Mouse (Mus musculus): ENCODE results near the gene Gm45713. TPM values are rescaled to one million over a fixed set of nuclear protein-coding genes. Genes with fewer than 3 reads are reported as not detected.

Gene Gm45713
- polyA plus RNA-seq, 1 experiment from 2014 or later = 0.70 TPM

- H3K9me3 ChIP-seq (ENCODE audit: control insufficient read depth) = peaks cover 9% of the 10 kb centered on the region
- TF ChIP-seq CTCF (IDR thresholded peaks at IDR 0.05; ENCODE audit: low read depth) = no peak
- no peak overlapping the region for H3K27ac ChIP-seq (ENCODE audit: low read depth, low read length)
- no peak overlapping the region for H3K4me2 ChIP-seq (replicated peaks; ENCODE audit: low read depth)
- WGBS = 52% methylated on average over 11 of the region's 11 CpGs
- no peak overlapping the region for H3K9ac ChIP-seq (ENCODE audit: low read depth, low read length)
- no peaks in the 10 kb centered on the region for H3K36me3 ChIP-seq (ENCODE audit: control insufficient read depth, insufficient read depth)
- no peak for ATAC-seq
- no peak overlapping the region for H3K4me3 ChIP-seq (ENCODE audit: low read depth, low read length)
- peaks cover 5% of the 10 kb centered on the region; the same call in 1 of the 2 replicates for H3K4me1 ChIP-seq (replicated peaks; ENCODE audit: control insufficient read depth, insufficient read depth, low read length)
- H3K27me3 ChIP-seq (replicated peaks; ENCODE audit: control insufficient read depth, insufficient read depth, low read length) = peaks cover 73% of the 10 kb centered on the region
These were observed 29.7 kb upstream of the Gm45713 start for GRCm38 (mm10) chr7:45165701-45166100.

GRCm38 (mm10) chr7:45164833-45165232 is 28.8 kb upstream of the Gm45713 start:
- Histone ChIP-seq H3K9ac (ENCODE audit: low read depth, low read length) (no peak overlapping the region), H3K27me3 (replicated peaks; ENCODE audit: control insufficient read depth, insufficient read depth, low read length) (peaks cover 71% of the 10 kb centered on the region), H3K9me3 (ENCODE audit: control insufficient read depth) (peaks cover 4% of the 10 kb centered on the region), H3K27ac (ENCODE audit: low read depth, low read length) (no peak overlapping the region), H3K36me3 (ENCODE audit: control insufficient read depth, insufficient read depth) (peaks cover 7% of the 10 kb centered on the region; the same call in 1 of the 2 replicates), H3K4me3 (ENCODE audit: low read depth, low read length) (no peak overlapping the region), H3K4me1 (replicated peaks; ENCODE audit: control insufficient read depth, insufficient read depth, low read length) (peaks cover 5% of the 10 kb centered on the region; the same call in 1 of the 2 replicates), H3K4me2 (replicated peaks; ENCODE audit: low read depth) (no peak overlapping the region)
- WGBS = 59% methylated on average over 5 of the region's 5 CpGs
- no peak for ATAC-seq
- no peak for TF ChIP-seq CTCF (IDR thresholded peaks at IDR 0.05; ENCODE audit: low read depth)

- ATAC-seq = 0 out of 2 replicates have a peak, but pooled peaks have one; percentile 19
- H3K4me3 ChIP-seq (ENCODE audit: low read depth, low read length) = peak within 1 kb of the TSS; percentile 47
- no peaks in the 10 kb centered on the region; the same call in 1 of the 2 replicates for H3K9me3 ChIP-seq (ENCODE audit: control insufficient read depth)
- H3K36me3 ChIP-seq (ENCODE audit: control insufficient read depth, insufficient read depth) = peaks cover 15% of the 10 kb centered on the region
- no peak for TF ChIP-seq CTCF (IDR thresholded peaks at IDR 0.05; ENCODE audit: low read depth)
- peaks cover 5% of the 10 kb centered on the region; the same call in 1 of the 2 replicates for H3K4me1 ChIP-seq (replicated peaks; ENCODE audit: control insufficient read depth, insufficient read depth, low read length)
- peaks cover 63% of the 10 kb centered on the region for H3K27me3 ChIP-seq (replicated peaks; ENCODE audit: control insufficient read depth, insufficient read depth, low read length)
- WGBS = 3% methylated on average over 41 of the region's 41 CpGs
- peak within 1 kb of the TSS; percentile 78 for H3K4me2 ChIP-seq (replicated peaks; ENCODE audit: low read depth)
- peak within 1 kb of the TSS; percentile 50; the same call in 1 of the 2 replicates for H3K9ac ChIP-seq (ENCODE audit: low read depth, low read length)
- no peak within 1 kb of the TSS for H3K27ac ChIP-seq (ENCODE audit: low read depth, low read length)
These were observed 27.9 kb upstream of the Gm45713 start, which contains the start of gene Slc17a7 for GRCm38 (mm10) chr7:45163735-45164490. TSS of gene Slc17a7 (plus strand) at chr7:45163949.

- Histone ChIP-seq H3K27ac (ENCODE audit: low read depth, low read length) (no peak overlapping the region), H3K9me3 (ENCODE audit: control insufficient read depth) (no peaks in the 10 kb centered on the region), H3K36me3 (ENCODE audit: control insufficient read depth, insufficient read depth) (peaks cover 22% of the 10 kb centered on the region), H3K4me1 (replicated peaks; ENCODE audit: control insufficient read depth, insufficient read depth, low read length) (peaks cover 5% of the 10 kb centered on the region; the same call in 1 of the 2 replicates), H3K4me3 (ENCODE audit: low read depth, low read length) (peak overlapping the region; percentile 47; the same call in 1 of the 2 replicates), H3K27me3 (replicated peaks; ENCODE audit: control insufficient read depth, insufficient read depth, low read length) (peaks cover 55% of the 10 kb centered on the region), H3K9ac (ENCODE audit: low read depth, low read length) (no peak overlapping the region), H3K4me2 (replicated peaks; ENCODE audit: low read depth) (no peak overlapping the region)
- no peak for TF ChIP-seq CTCF (IDR thresholded peaks at IDR 0.05; ENCODE audit: low read depth)
- ATAC-seq = no peak
- WGBS = 69% methylated on average over 9 of the region's 9 CpGs
These were observed 27.1 kb upstream of the Gm45713 start for GRCm38 (mm10) chr7:45162996-45163615.

GRCm38 (mm10) chr7:45162551-45162950 is 26.5 kb upstream of the Gm45713 start:
- H3K4me3 ChIP-seq (ENCODE audit: low read depth, low read length) = peak overlapping the region; percentile 36
- H3K36me3 ChIP-seq (ENCODE audit: control insufficient read depth, insufficient read depth) = peaks cover 28% of the 10 kb centered on the region
- H3K27ac ChIP-seq (ENCODE audit: low read depth, low read length) = no peak overlapping the region
- WGBS = 25% methylated on average over 6 of the region's 6 CpGs
- no peak for ATAC-seq
- H3K4me1 ChIP-seq (replicated peaks; ENCODE audit: control insufficient read depth, insufficient read depth, low read length) = peaks cover 5% of the 10 kb centered on the region; the same call in 1 of the 2 replicates
- H3K4me2 ChIP-seq (replicated peaks; ENCODE audit: low read depth) = peak overlapping the region; percentile 71
- peaks cover 50% of the 10 kb centered on the region for H3K27me3 ChIP-seq (replicated peaks; ENCODE audit: control insufficient read depth, insufficient read depth, low read length)
- no peaks in the 10 kb centered on the region for H3K9me3 ChIP-seq (ENCODE audit: control insufficient read depth)
- no peak for TF ChIP-seq CTCF (IDR thresholded peaks at IDR 0.05; ENCODE audit: low read depth)
- H3K9ac ChIP-seq (ENCODE audit: low read depth, low read length) = 0 out of 2 replicates have a peak overlapping the region, but pooled peaks have one; percentile 7
